ENCODE assay signal across 8 mouse cellular contexts in the genomic region with DNA sequence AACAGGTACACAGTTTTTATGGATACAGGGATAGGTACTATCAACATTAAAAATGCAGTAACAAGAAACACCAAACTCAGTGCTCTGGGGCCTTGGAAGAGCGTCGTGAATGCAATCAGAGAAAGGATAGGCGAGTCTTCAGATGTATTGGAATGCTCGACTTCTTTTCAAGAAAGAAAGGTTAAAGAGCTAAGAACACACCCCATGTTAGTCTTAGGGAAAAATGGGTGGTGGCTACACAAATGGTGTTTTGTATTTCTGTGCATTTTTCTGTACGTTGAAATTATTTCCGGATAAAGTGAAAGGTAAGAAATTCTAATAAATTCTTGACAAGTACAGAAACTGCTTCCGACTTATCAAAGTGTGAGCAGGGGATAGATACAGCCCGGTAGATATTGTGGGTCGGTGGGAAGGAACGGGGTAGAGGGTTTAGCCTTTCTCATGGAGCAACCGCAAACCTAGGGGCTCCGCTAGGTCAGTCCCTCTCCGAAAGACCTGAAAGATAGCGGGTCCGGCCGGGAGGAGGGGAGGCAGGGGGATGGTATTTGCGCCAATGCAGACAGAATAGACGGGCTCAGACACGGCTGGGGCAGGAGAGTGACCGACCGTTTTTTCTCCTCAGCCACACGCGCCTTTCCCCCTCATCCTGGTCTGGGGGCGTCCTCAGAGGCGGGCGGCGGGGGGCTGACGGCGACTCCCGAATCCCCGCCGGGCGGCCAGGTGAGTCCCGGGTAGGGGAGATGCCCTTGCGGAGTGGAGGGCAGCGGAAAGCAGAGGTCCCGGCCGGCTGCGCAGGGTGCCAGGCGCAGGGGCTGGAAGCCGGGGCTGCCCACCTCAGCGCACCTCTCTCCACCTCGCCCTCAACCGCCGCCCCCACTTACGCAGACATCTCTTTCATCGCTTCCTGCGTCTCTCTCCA. TPM values are rescaled to one million over a fixed set of nuclear protein-coding genes. Genes with fewer than 3 reads are reported as not detected.
DNase-seq lines count a peak whose midpoint lies in the region; ATAC-seq and TF ChIP-seq lines count a peak whose summit lies in the region.

No protein-coding gene starts in this region.

- H3K9me3 ChIP-seq in embryonic facial prominence, embryonic 15.5 days (replicated peaks) = no peaks in the 10 kb centered on the region
- no peaks in the 10 kb centered on the region for H3K9me3 ChIP-seq in intestine, embryonic 14.5 days (ENCODE audit: control insufficient read depth, low read length)
- no peaks in the 10 kb centered on the region for H3K9me3 ChIP-seq in stomach, postnatal 0 days (ENCODE audit: control insufficient read depth, low read length)

- H3K27ac ChIP-seq in cerebellum, adult 2 months (ENCODE audit: insufficient read depth, low read length) = peak overlapping the region; percentile 86
- peak overlapping the region; percentile 92 for H3K27ac ChIP-seq in embryonic facial prominence, embryonic 15.5 days (replicated peaks)
- H3K27ac ChIP-seq in intestine, embryonic 14.5 days (ENCODE audit: low read depth) = peak overlapping the region; percentile 86
- H3K27ac ChIP-seq in stomach, postnatal 0 days (replicated peaks) = peak overlapping the region; percentile 90

- peak overlapping the region; percentile 100 for H3K4me3 ChIP-seq in cerebellum, adult 2 months (replicated peaks; ENCODE audit: insufficient read depth, low read depth, low read length)
- H3K4me3 ChIP-seq in embryonic facial prominence, embryonic 15.5 days (replicated peaks) = peak overlapping the region; percentile 93
- H3K4me3 ChIP-seq in intestine, embryonic 14.5 days (ENCODE audit: low read depth, low read length) = peak overlapping the region; percentile 93
- H3K4me3 ChIP-seq in stomach, postnatal 0 days (ENCODE audit: low read depth, low read length) = peak overlapping the region; percentile 92

- peak overlapping the region; percentile 72 for H3K4me2 ChIP-seq in embryonic facial prominence, embryonic 15.5 days (replicated peaks)
- peak overlapping the region; percentile 72 for H3K4me2 ChIP-seq in intestine, embryonic 14.5 days (ENCODE audit: low read length)
- H3K4me2 ChIP-seq in stomach, postnatal 0 days (replicated peaks; ENCODE audit: low read depth) = peak overlapping the region; percentile 77

- no peak for TF ChIP-seq CTCF in cerebellum, adult 2 months (IDR thresholded peaks at IDR 0.05; ENCODE audit: borderline replicate concordance, insufficient read depth, low read depth, low read length)
- TF ChIP-seq CTCF in stomach, postnatal 0 days (IDR thresholded peaks at IDR 0.05; ENCODE audit: low read depth) = no peak

- WGBS in cerebellum, adult 2 months = under 1% methylated on average over 48 of the region's 48 CpGs
- under 1% methylated on average over 48 of the region's 48 CpGs for WGBS in embryonic facial prominence, embryonic 15.5 days
- 2% methylated on average over 30 of the region's 48 CpGs for WGBS in intestine, embryonic 14.5 days
- WGBS in stomach, postnatal 0 days = under 1% methylated on average over 42 of the region's 48 CpGs

- TF ChIP-seq POLR2A in cerebellum, adult 2 months (IDR thresholded peaks at IDR 0.05; ENCODE audit: borderline replicate concordance, insufficient read depth, low read length) = no peak

- no peak for TF ChIP-seq EP300 in stomach, postnatal 0 days (optimal IDR thresholded peaks at IDR 0.05)

- no peaks in the 10 kb centered on the region for H3K27me3 ChIP-seq in cerebellum, adult 2 months (ENCODE audit: control insufficient read depth, insufficient read depth, low read length)
- H3K27me3 ChIP-seq in embryonic facial prominence, embryonic 15.5 days = no peaks in the 10 kb centered on the region
- H3K27me3 ChIP-seq in intestine, embryonic 14.5 days (replicated peaks; ENCODE audit: control insufficient read depth, insufficient read depth, low read length) = no peaks in the 10 kb centered on the region
- H3K27me3 ChIP-seq in stomach, postnatal 0 days (ENCODE audit: control insufficient read depth, insufficient read depth, low read length) = no peaks in the 10 kb centered on the region

- H3K36me3 ChIP-seq in embryonic facial prominence, embryonic 15.5 days = peaks cover 8% of the 10 kb centered on the region
- peaks cover 14% of the 10 kb centered on the region for H3K36me3 ChIP-seq in intestine, embryonic 14.5 days (ENCODE audit: control insufficient read depth, insufficient read depth, low read length)
- no peaks in the 10 kb centered on the region for H3K36me3 ChIP-seq in stomach, postnatal 0 days (ENCODE audit: control insufficient read depth, insufficient read depth, low read length)

- no peak for DNase-seq in cerebellum, adult 2 months
- DNase-seq in cerebellum, adult 8-10 months = no peak
- DNase-seq in right cerebral cortex, postnatal 36 days (ENCODE audit: low spot score in 2 of 2) = peak; percentile 1 to 7
- no peak for DNase-seq in right cerebral cortex, postnatal 25 days
- peak; percentile 68 for DNase-seq in intestine, embryonic 14.5 days (ENCODE audit: low spot score)
- DNase-seq in mesoderm, embryonic 11.5 days (ENCODE audit: low read depth, low spot score) = peak; percentile 14
- DNase-seq in stomach, postnatal 0 days (ENCODE audit: low spot score) = no peak

- no peaks in the 10 kb centered on the region for H3K4me1 ChIP-seq in cerebellum, adult 2 months (ENCODE audit: control insufficient read depth, insufficient read depth, low read length)
- no peaks in the 10 kb centered on the region for H3K4me1 ChIP-seq in embryonic facial prominence, embryonic 15.5 days
- H3K4me1 ChIP-seq in intestine, embryonic 14.5 days (replicated peaks; ENCODE audit: control insufficient read depth, insufficient read depth, low read length) = 0 out of 2 replicates have a peak, but pooled peaks cover 2% of the 10 kb centered on the region
- H3K4me1 ChIP-seq in stomach, postnatal 0 days (replicated peaks; ENCODE audit: control insufficient read depth, insufficient read depth) = no peaks in the 10 kb centered on the region

- peak; percentile 69 for ATAC-seq in embryonic facial prominence, embryonic 15.5 days (ENCODE audit: insufficient number of reproducible peaks, low FRiP score, low TSS enrichment, low read depth)
- ATAC-seq in intestine, embryonic 14.5 days (replicated peaks; ENCODE audit: low FRiP score, low TSS enrichment, low read depth) = peak; percentile 88
- ATAC-seq in stomach, postnatal 0 days (ENCODE audit: low FRiP score, low TSS enrichment) = peak; percentile 67

- H3K9ac ChIP-seq in embryonic facial prominence, embryonic 15.5 days = peak overlapping the region; percentile 83
- peak overlapping the region; percentile 82 for H3K9ac ChIP-seq in intestine, embryonic 14.5 days (ENCODE audit: low read length)
- peak overlapping the region; percentile 88 for H3K9ac ChIP-seq in stomach, postnatal 0 days (ENCODE audit: low read length)

RNA-seq across cellular contexts. Expression of a gene that starts 0.7 kb away (rescaled TPM):
- 10.5 and 11.3 TPM in 2 replicates for polyA plus RNA-seq in cerebellum, adult 2 months (2012; rRNA removed)
- polyA plus RNA-seq in embryonic facial prominence, embryonic 15.5 days (2015; fragmentation: Nextera tagmentation; extraction: Ambion mirVana) = 11.9 and 12.3 TPM in 2 replicates
- 12.1 and 14.0 TPM in 2 replicates for polyA plus RNA-seq in intestine, embryonic 14.5 days (2014; fragmentation: Nextera tagmentation; extraction: Ambion mirVana)
- 4.4 and 4.7 TPM in 2 replicates for polyA plus RNA-seq in stomach, postnatal 0 days (2015; fragmentation: Nextera tagmentation; extraction: Ambion mirVana)

Comparison
In these comparisons a context has a peak if more than half of its experiments do, and no peak if none do; other contexts are left out.
1. DNase-seq: peak in right cerebral cortex, postnatal 36 days (2 of 2), intestine, embryonic 14.5 days (single experiment) and mesoderm, embryonic 11.5 days (single experiment); none in cerebellum, adult 2 months (0 of 2), cerebellum, adult 8-10 months (single experiment), right cerebral cortex, postnatal 25 days (single experiment) and stomach, postnatal 0 days (single experiment).
2. Peak in every context shown above with its lines, with median percentiles within 50 percentile points of each other: H3K27ac ChIP-seq, H3K4me3 ChIP-seq, ATAC-seq, H3K4me2 ChIP-seq and H3K9ac ChIP-seq.